Mouse (Mus musculus) midbrain, embryonic 13.5 days (tissue): Measurements from ENCODE around the gene Adamts2. TPM values are rescaled to one million over a fixed set of nuclear protein-coding genes. Genes with fewer than 3 reads are reported as not detected.

ENCODE experiments used
- ATAC-seq: fragments of 200-750 bp; cut with Nextera tagmentation; 2 replicates; pipeline ENCODE4 v1.8.0; 2017; ENCODE audit warnings: mild to moderate bottlenecking, moderate TSS enrichment, moderate library complexity
- H3K27ac ChIP-seq: fragments of 300-500 bp; sonication (generic); 2 replicates; pipeline ENCODE4 v1.5.1; 2015; ENCODE audit warnings: inconsistent platforms, mild to moderate bottlenecking, moderate library complexity
- H3K27me3 ChIP-seq: fragments of 300-500 bp; sonication (generic); 2 replicates; pipeline ENCODE4 v1.6.1; 2015; ENCODE audit warnings: mild to moderate bottlenecking, inconsistent platforms
- H3K36me3 ChIP-seq: fragments of 300-500 bp; sonication (generic); 2 replicates; pipeline ENCODE4 v1.6.1; 2015; ENCODE audit warnings: mild to moderate bottlenecking, inconsistent platforms
- H3K4me1 ChIP-seq: fragments of 300-500 bp; sonication (generic); replicated peaks from 2 replicates; pipeline ENCODE4 v1.6.1; 2015; ENCODE audit warnings: inconsistent platforms
- H3K4me2 ChIP-seq: fragments of 300-500 bp; sonication (generic); replicated peaks from 2 replicates; pipeline ENCODE4 v1.6.1; 2015; ENCODE audit warnings: moderate library complexity, mild to moderate bottlenecking, inconsistent platforms
- H3K4me3 ChIP-seq: fragments of 300-500 bp; sonication (generic); replicated peaks from 2 replicates; pipeline ENCODE4 v1.5.1; 2015; ENCODE audit warnings: mild to moderate bottlenecking, inconsistent platforms
- H3K9ac ChIP-seq: fragments of 300-500 bp; sonication (generic); replicated peaks from 2 replicates; pipeline ENCODE4 v1.6.1; 2015; ENCODE audit warnings: mild to moderate bottlenecking, inconsistent platforms
- H3K9me3 ChIP-seq: fragments of 300-500 bp; sonication (generic); 2 replicates; pipeline ENCODE4 v1.6.1; 2016; ENCODE audit warnings: mild to moderate bottlenecking, inconsistent platforms
- WGBS: fragments of 180-500 bp; shearing (Covaris S2); methylation state at CpG from one replicate; pipeline ENCODE4 v1.1.7; 2015; 5-methylcytosine and 5-hydroxymethylcytosine counted together
- polyA plus RNA-seq: library from polyadenylated mRNA; unstranded; fragments of >200 nt; fragmentation: Nextera tagmentation; extraction: Ambion mirVana; gene quantifications from 2 replicates; pipeline ENCODE4 v1.2.1, GENCODE M21; 2015

The Adamts2 gene
- polyA plus RNA-seq, 1 experiment from 2014 or later: 1.9 TPM

- Histone ChIP-seq H3K27ac (no peak overlapping the region), H3K27me3 (peaks cover 50% of the 10 kb centered on the region)
Measured at GRCm38 (mm10) chr11:50599156-50599555, 2.7 kb upstream of the Adamts2 start.

GRCm38 (mm10) chr11:50602356-50603081 is 635 bp downstream of the Adamts2 start:
- peak; percentile 21 for ATAC-seq
- Histone ChIP-seq H3K9ac (peak overlapping the region; percentile 64), H3K4me3 (peak overlapping the region; percentile 63), H3K27me3 (peaks cover 65% of the 10 kb centered on the region), H3K4me1 (peaks cover 23% of the 10 kb centered on the region), H3K36me3 (no peaks in the 10 kb centered on the region), H3K9me3 (no peaks in the 10 kb centered on the region), H3K27ac (no peak overlapping the region), H3K4me2 (peak overlapping the region; percentile 93)
- WGBS: under 1% methylated on average over 59 of the region's 59 CpGs

More at GRCm38 (mm10) chr11:50599156-50599555, 2.7 kb upstream of the Adamts2 start:
- Histone ChIP-seq H3K4me2 (no peak overlapping the region), H3K9me3 (no peaks in the 10 kb centered on the region), H3K9ac (no peak overlapping the region), H3K36me3 (no peaks in the 10 kb centered on the region), H3K4me3 (no peak overlapping the region), H3K4me1 (peaks cover 23% of the 10 kb centered on the region)
- ATAC-seq: no peak
- WGBS: 58% methylated on average over 2 of the region's 2 CpGs

- Histone ChIP-seq H3K27ac (no peak overlapping the region), H3K4me1 (peaks cover 23% of the 10 kb centered on the region), H3K36me3 (no peaks in the 10 kb centered on the region), H3K4me2 (peak overlapping the region; percentile 93), H3K9ac (peak overlapping the region; percentile 64), H3K4me3 (peak overlapping the region; percentile 63), H3K27me3 (peaks cover 65% of the 10 kb centered on the region), H3K9me3 (no peaks in the 10 kb centered on the region)
- WGBS: under 1% methylated on average over 52 of the region's 52 CpGs
- ATAC-seq: peak; percentile 54
Measured at GRCm38 (mm10) chr11:50603082-50603910, 1.4 kb downstream of the Adamts2 start.

GRCm38 (mm10) chr11:50604371-50604770 is 2.5 kb downstream of the Adamts2 start:
- H3K4me2 ChIP-seq: no peak overlapping the region
- H3K36me3 ChIP-seq: no peaks in the 10 kb centered on the region
- H3K27me3 ChIP-seq: peaks cover 61% of the 10 kb centered on the region
- H3K27ac ChIP-seq: no peak overlapping the region
- no peak overlapping the region for H3K9ac ChIP-seq
- WGBS: 76% methylated on average over 16 of the region's 16 CpGs
- no peak for ATAC-seq
- no peak overlapping the region for H3K4me3 ChIP-seq
- H3K9me3 ChIP-seq: no peaks in the 10 kb centered on the region
- peaks cover 23% of the 10 kb centered on the region for H3K4me1 ChIP-seq

- no peaks in the 10 kb centered on the region for H3K36me3 ChIP-seq
- H3K4me3 ChIP-seq: no peak overlapping the region
- ATAC-seq: peak; percentile 55; the same call in 1 of the 2 replicates
- H3K27me3 ChIP-seq: no peaks in the 10 kb centered on the region
- WGBS: 64% methylated on average over 5 of the region's 5 CpGs
- H3K9me3 ChIP-seq: no peaks in the 10 kb centered on the region
- no peak overlapping the region for H3K9ac ChIP-seq
- no peaks in the 10 kb centered on the region for H3K4me1 ChIP-seq
- H3K27ac ChIP-seq: no peak overlapping the region
- no peak overlapping the region for H3K4me2 ChIP-seq
Measured at GRCm38 (mm10) chr11:50611181-50611580, 9.3 kb downstream of the Adamts2 start.

GRCm38 (mm10) chr11:50617015-50617543 is 15.2 kb downstream of the Adamts2 start:
- Histone ChIP-seq H3K27me3 (no peaks in the 10 kb centered on the region), H3K4me2 (no peak overlapping the region), H3K4me3 (no peak overlapping the region), H3K9me3 (no peaks in the 10 kb centered on the region), H3K9ac (no peak overlapping the region), H3K36me3 (no peaks in the 10 kb centered on the region), H3K4me1 (no peaks in the 10 kb centered on the region), H3K27ac (no peak overlapping the region)
- 88% methylated on average over 11 of the region's 11 CpGs for WGBS
- ATAC-seq: no peak

GRCm38 (mm10) chr11:50620926-50621325 is 19.0 kb downstream of the Adamts2 start:
- Histone ChIP-seq H3K27me3 (no peaks in the 10 kb centered on the region), H3K27ac (no peak overlapping the region), H3K9ac (no peak overlapping the region), H3K36me3 (no peaks in the 10 kb centered on the region), H3K4me1 (no peaks in the 10 kb centered on the region), H3K4me3 (no peak overlapping the region), H3K4me2 (no peak overlapping the region), H3K9me3 (no peaks in the 10 kb centered on the region)
- no peak for ATAC-seq
- WGBS: 85% methylated on average over 4 of the region's 4 CpGs

GRCm38 (mm10) chr11:50621364-50621763 is 19.5 kb downstream of the Adamts2 start:
- Histone ChIP-seq H3K27me3 (no peaks in the 10 kb centered on the region), H3K9me3 (no peaks in the 10 kb centered on the region), H3K9ac (no peak overlapping the region), H3K4me2 (no peak overlapping the region), H3K4me3 (no peak overlapping the region), H3K36me3 (no peaks in the 10 kb centered on the region), H3K27ac (no peak overlapping the region), H3K4me1 (no peaks in the 10 kb centered on the region)
- no peak for ATAC-seq
- WGBS: 84% methylated on average over 5 of the region's 5 CpGs

- no peaks in the 10 kb centered on the region for H3K36me3 ChIP-seq
- no peak overlapping the region for H3K4me3 ChIP-seq
- H3K27me3 ChIP-seq: no peaks in the 10 kb centered on the region
- H3K27ac ChIP-seq: no peak overlapping the region
- H3K4me2 ChIP-seq: no peak overlapping the region
- no peak for ATAC-seq
- no peak overlapping the region for H3K9ac ChIP-seq
- no peaks in the 10 kb centered on the region for H3K9me3 ChIP-seq
- WGBS: 66% methylated on average over 15 of the region's 15 CpGs
- no peaks in the 10 kb centered on the region for H3K4me1 ChIP-seq
Measured at GRCm38 (mm10) chr11:50622238-50622726, 20.4 kb downstream of the Adamts2 start.

- H3K27me3 ChIP-seq: no peaks in the 10 kb centered on the region
- ATAC-seq: no peak
Measured at GRCm38 (mm10) chr11:50623806-50624205, 21.9 kb downstream of the Adamts2 start.

GRCm38 (mm10) chr11:50624239-50624638 is 22.4 kb downstream of the Adamts2 start:
- Histone ChIP-seq H3K27me3 (no peaks in the 10 kb centered on the region), H3K36me3 (no peaks in the 10 kb centered on the region), H3K9me3 (no peaks in the 10 kb centered on the region), H3K4me1 (no peaks in the 10 kb centered on the region), H3K4me3 (no peak overlapping the region), H3K4me2 (no peak overlapping the region), H3K9ac (no peak overlapping the region), H3K27ac (no peak overlapping the region)
- no peak for ATAC-seq
- 58% methylated on average over 2 of the region's 2 CpGs for WGBS

More at GRCm38 (mm10) chr11:50623806-50624205, 21.9 kb downstream of the Adamts2 start:
- Histone ChIP-seq H3K27ac (no peak overlapping the region), H3K4me3 (no peak overlapping the region), H3K9me3 (no peaks in the 10 kb centered on the region), H3K9ac (no peak overlapping the region), H3K36me3 (no peaks in the 10 kb centered on the region), H3K4me1 (no peaks in the 10 kb centered on the region), H3K4me2 (no peak overlapping the region)
- WGBS: 95% methylated on average over 3 of the region's 3 CpGs

GRCm38 (mm10) chr11:50624720-50625119 is 22.8 kb downstream of the Adamts2 start:
- H3K4me3 ChIP-seq: no peak overlapping the region
- H3K27me3 ChIP-seq: no peaks in the 10 kb centered on the region
- H3K9ac ChIP-seq: no peak overlapping the region
- H3K27ac ChIP-seq: no peak overlapping the region
- no peak for ATAC-seq
- H3K4me2 ChIP-seq: no peak overlapping the region
- WGBS: 68% methylated on average over 5 of the region's 5 CpGs
- no peaks in the 10 kb centered on the region for H3K36me3 ChIP-seq
- no peaks in the 10 kb centered on the region for H3K9me3 ChIP-seq
- no peaks in the 10 kb centered on the region for H3K4me1 ChIP-seq
